Mouse (Mus musculus): ENCODE measurements around the gene Adprm.
A peak's percentile ranks its signal among the peaks of the same experiment; 100 is the strongest.

Adprm gene

GRCm38 (mm10) chr11:67022354-67023115, 29.9 kb downstream of the Adprm start:
- no peak for DNase-seq

GRCm38 (mm10) chr11:67020948-67021347, 31.4 kb downstream of the Adprm start:
- peak; percentile 57 for DNase-seq

- no peak for DNase-seq
These were observed 32.5 kb downstream of the Adprm start for GRCm38 (mm10) chr11:67019711-67020475.

- no peak for DNase-seq
These were observed 34.4 kb downstream of the Adprm start for GRCm38 (mm10) chr11:67017801-67018591.

- DNase-seq, result no peak
These were observed 40.8 kb downstream of the Adprm start for GRCm38 (mm10) chr11:67011635-67012034.

GRCm38 (mm10) chr11:67010430-67010829, 42.0 kb downstream of the Adprm start:
- DNase-seq, result peak; percentile 36

GRCm38 (mm10) chr11:67008528-67008927, 43.9 kb downstream of the Adprm start:
- no peak for DNase-seq

GRCm38 (mm10) chr11:67007961-67008360, 44.4 kb downstream of the Adprm start:
- DNase-seq, result no peak

- no peak for DNase-seq
These were observed 49.5 kb downstream of the Adprm start for GRCm38 (mm10) chr11:67002911-67003310.

GRCm38 (mm10) chr11:67001717-67002116, 50.7 kb downstream of the Adprm start:
- no peak for DNase-seq

- no peak for DNase-seq
These were observed 51.7 kb downstream of the Adprm start for GRCm38 (mm10) chr11:67000671-67001070.

GRCm38 (mm10) chr11:66998467-66999403, 53.7 kb downstream of the Adprm start:
- DNase-seq, result peak; percentile 27

- DNase-seq, result no peak
These were observed 55.9 kb downstream of the Adprm start for GRCm38 (mm10) chr11:66996446-66996845.

GRCm38 (mm10) chr11:66993674-66994073, 58.7 kb downstream of the Adprm start:
- DNase-seq, result no peak

- no peak for DNase-seq
These were observed 60.2 kb downstream of the Adprm start for GRCm38 (mm10) chr11:66992150-66992549.

All from right cerebral cortex, postnatal 14 days (tissue).